Mouse (Mus musculus) kidney, adult 8-10 months (tissue): Measurements from ENCODE around the gene Chmp2a.

ENCODE experiments used
- DNase-seq, 2 experiments: peaks; one replicate each; pipeline ENCODE4 v3.0.0; 2022

The Chmp2a gene

DNA sequence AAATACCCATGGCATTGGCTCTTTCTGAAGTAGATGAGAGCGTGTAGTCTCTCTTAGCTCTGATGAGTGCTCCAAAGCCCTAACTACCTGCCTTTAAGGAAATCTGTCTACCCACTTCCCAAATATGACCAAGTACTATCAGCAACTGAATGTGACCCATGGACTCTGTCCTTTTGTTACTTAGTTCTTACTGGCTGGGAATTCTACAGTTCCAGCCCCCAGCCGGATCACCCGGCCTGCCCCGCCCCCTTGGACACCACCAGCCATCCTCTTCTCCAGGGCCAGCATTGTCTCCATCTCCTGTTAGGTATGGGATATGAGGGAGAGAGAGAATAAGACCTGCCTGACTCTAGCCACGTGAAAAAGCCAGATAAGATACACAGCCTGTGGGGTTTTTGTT lies 36.6 kb downstream of the Chmp2a start, which contains the start of gene Slc27a5:
Gene Slc27a5, minus strand, starts transcription at position 140 of the 400 bp plus-strand sequence.
- no peak for DNase-seq

DNA sequence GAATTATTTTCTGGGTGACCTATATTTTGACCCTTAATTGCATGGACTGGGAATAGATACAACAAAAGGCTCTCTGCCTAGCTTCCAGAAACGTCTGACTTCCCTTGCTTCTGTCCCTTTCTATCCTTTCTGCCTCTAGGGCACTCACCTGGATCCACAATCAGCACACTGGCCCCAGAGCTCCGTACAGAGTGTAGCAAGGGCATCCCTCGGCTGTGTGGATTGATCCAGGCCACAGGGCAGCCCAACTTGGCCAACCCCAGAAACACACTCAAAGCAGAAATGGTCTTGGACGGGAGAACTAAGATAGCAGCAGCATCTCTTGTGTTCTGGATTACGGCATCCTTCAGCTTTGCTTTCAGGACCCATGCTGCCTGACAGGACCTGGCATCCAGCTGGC lies 37.4 kb downstream of the Chmp2a start:
- DNase-seq, result no peak

DNA sequence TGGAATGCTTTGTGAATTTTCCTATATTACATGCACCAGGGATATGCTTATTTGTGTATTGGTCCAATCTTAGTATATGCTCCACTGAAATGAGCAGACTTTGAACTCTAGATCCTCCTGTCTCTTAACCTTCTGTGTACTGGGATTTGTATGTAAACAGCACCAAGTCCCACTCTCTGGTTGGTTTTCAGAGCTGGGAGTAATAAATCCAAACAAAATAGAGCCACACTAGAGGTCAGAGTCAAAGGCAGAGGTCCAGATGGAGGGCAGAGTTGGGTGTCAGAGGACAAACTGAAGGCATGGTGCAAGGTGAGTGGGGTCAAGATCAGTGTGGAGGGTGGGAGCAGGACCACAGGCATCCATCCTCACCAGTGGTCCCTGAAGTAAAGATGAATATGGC lies 38.7 kb downstream of the Chmp2a start:
- no peak for DNase-seq

DNA sequence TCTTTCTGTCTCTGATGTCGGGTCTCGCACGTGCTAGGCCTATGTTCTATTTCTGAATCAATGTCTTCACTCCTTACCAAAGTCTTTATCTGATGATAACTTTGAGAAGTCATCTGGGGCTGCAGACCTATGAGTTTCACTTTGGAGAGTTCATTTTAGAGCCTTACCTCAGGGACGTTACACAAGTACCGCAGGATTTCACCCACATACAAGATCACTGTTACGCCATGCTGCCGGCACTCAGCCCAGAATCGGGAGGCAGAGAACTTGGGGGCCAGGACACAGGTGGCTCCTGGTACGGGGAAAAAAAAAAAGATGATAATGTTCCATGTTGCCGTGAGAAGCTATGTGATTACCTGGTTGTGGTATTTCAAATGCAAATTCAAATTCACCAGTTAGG lies 41.5 kb downstream of the Chmp2a start:
- DNase-seq, result no peak

DNA sequence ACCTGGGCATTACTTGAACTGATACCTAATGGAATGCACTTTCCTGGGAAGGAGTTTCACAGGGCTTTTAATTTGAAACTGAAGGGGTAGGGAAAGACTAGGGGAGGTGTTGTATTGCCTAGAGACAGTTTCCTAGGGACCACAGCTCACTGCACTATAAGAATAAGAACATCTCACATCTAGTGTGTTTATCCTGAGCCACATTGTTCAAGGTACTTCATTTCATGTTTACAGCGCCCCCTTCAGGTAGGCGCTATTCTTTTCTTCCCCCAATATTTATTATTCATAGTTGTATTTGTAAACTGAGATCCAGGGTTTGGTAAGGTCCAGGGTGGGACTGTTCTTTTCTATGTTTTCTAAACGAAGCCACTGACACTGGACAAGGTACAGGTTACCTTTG lies 42.4 kb downstream of the Chmp2a start:
- peak in 1 of 2 experiments; percentile 28 for DNase-seq

DNA sequence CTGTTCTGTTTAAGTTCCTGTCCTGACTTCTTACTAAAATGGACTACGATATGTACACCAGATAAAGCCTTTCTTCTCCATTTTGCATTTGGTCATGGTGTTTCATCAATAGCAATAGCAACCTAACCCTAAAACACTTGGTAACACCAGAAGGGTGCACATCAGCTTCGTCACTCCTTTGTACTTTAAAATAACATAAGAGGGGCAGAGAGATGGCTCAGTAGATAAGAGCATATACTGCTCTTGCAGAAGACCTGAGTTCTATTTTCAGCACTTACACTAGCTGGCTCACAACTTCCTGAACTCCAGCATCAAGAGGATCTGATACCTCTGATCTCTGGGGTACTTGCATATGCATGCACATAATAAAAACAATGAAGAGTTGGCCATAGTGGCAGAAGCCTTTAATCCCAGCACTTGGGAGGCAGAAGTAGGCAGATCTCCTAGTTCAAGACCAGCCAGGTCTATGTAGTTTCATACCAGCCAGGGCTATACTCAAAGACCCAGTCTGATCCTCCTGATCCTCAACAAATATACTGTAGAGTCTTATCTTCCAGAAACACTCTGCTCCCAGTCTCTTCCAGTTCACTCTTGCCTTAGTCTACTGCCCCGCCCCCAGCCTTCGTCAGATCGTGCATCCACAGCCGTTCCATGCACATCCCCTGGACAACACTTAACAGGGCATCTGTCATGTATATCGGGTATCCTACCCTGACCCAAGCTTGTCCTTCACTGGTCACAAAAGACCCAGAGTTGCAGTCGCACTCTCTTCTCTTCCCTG lies 47.0 kb downstream of the Chmp2a start:
- no peak for DNase-seq

- DNase-seq, result no peak
Measured at GRCm38 (mm10) chr7:12986906-12987305, 47.7 kb downstream of the Chmp2a start.

DNA sequence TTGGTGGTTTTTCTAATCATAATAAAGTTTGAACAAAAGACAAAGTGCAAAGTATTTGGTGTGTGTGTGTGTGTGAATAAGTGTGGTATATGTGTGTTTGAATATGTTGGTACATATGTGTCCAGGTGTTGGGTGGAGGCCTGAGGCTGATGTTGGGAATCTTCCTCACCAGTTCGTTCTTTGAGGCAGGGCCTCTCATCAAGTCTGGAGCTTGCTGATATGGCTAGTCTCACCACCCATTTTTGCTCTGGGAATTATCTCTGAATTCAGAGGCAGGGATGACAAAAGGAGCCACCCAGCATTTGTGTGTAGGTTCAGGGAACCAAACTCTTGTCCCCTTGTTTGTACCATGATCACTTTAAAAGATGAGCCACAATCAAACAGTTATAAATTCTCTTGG lies 48.9 kb downstream of the Chmp2a start:
- no peak for DNase-seq
